Mouse (Mus musculus) forebrain, embryonic 11.5 days (tissue): ENCODE measurements around the gene Hipk3. TPM values are rescaled to one million over a fixed set of nuclear protein-coding genes. Genes with fewer than 3 reads are reported as not detected.

Experiments
- ATAC-seq: fragments of 200-750 bp; cut with Nextera tagmentation; replicated peaks from 2 replicates; pipeline ENCODE4 v1.8.0; 2017; ENCODE audit warnings: moderate TSS enrichment; ENCODE audit not compliant: low FRiP score
- DNase-seq: peaks from one replicate; pipeline ENCODE4 v3.0.0-alpha.2; 2017; ENCODE audit warnings: low spot score
- H3K27ac ChIP-seq: fragments of 300-500 bp; sonication (generic); 2 replicates; pipeline ENCODE4 v1.5.1; 2014; ENCODE audit warnings: low read depth, low read length
- H3K27me3 ChIP-seq: fragments of 300-500 bp; sonication (generic); 2 replicates; pipeline ENCODE4 v1.6.1; 2014; ENCODE audit warnings: mild to moderate bottlenecking, low read length, mixed read lengths; ENCODE audit not compliant: control insufficient read depth, insufficient read depth
- H3K36me3 ChIP-seq: fragments of 300-500 bp; sonication (generic); 2 replicates; pipeline ENCODE4 v1.6.1; 2014; ENCODE audit warnings: mild to moderate bottlenecking, low read length, moderate library complexity, mixed read lengths; ENCODE audit not compliant: control insufficient read depth, insufficient read depth
- H3K4me1 ChIP-seq: fragments of 300-500 bp; sonication (generic); replicated peaks from 2 replicates; pipeline ENCODE4 v1.6.1; 2014; ENCODE audit warnings: low read length, mixed read lengths; ENCODE audit not compliant: control insufficient read depth, insufficient read depth
- H3K4me2 ChIP-seq: fragments of 300-500 bp; sonication (generic); 2 replicates; pipeline ENCODE4 v1.6.1; 2014; ENCODE audit warnings: low read depth, mild to moderate bottlenecking, low read length, moderate library complexity, mixed read lengths; ENCODE audit not compliant: severe bottlenecking
- H3K4me3 ChIP-seq: fragments of 300-500 bp; sonication (generic); 2 replicates; pipeline ENCODE4 v1.5.1; 2014; ENCODE audit warnings: low read depth, low read length
- H3K9ac ChIP-seq: fragments of 300-500 bp; sonication (generic); 2 replicates; pipeline ENCODE4 v1.6.1; 2014; ENCODE audit warnings: low read length
- H3K9me3 ChIP-seq: fragments of 300-500 bp; sonication (generic); 2 replicates; pipeline ENCODE4 v1.6.1; 2016; ENCODE audit warnings: low read length, mixed read lengths; ENCODE audit not compliant: control insufficient read depth
- WGBS: fragments of 180-500 bp; shearing (Covaris S2); extraction: QIAGEN DNeasy Blood & Tissue Kit; methylation state at CpG from one replicate; pipeline ENCODE4 v1.1.7; 2014; 5-methylcytosine and 5-hydroxymethylcytosine counted together
- polyA plus RNA-seq: library from polyadenylated mRNA; unstranded; fragments of >200 nt; fragmentation: Nextera tagmentation; extraction: Ambion mirVana; gene quantifications from 2 replicates; pipeline ENCODE4 v1.2.1, GENCODE M21; 2014

Gene Hipk3
- polyA plus RNA-seq, 1 experiment from 2014 or later = 12.0 TPM

GRCm38 (mm10) chr2:104465639-104466430 is 28.4 kb downstream of the Hipk3 start:
- no peak overlapping the region for H3K27ac ChIP-seq
- no peak overlapping the region for H3K4me3 ChIP-seq
- H3K36me3 ChIP-seq = no peaks in the 10 kb centered on the region
- 91% methylated on average over 8 of the region's 8 CpGs for WGBS
- H3K4me1 ChIP-seq = no peaks in the 10 kb centered on the region
- ATAC-seq = no peak
- no peaks in the 10 kb centered on the region for H3K9me3 ChIP-seq
- no peaks in the 10 kb centered on the region for H3K27me3 ChIP-seq
- H3K9ac ChIP-seq = no peak overlapping the region
- no peak overlapping the region for H3K4me2 ChIP-seq
- DNase-seq = no peak

DNA sequence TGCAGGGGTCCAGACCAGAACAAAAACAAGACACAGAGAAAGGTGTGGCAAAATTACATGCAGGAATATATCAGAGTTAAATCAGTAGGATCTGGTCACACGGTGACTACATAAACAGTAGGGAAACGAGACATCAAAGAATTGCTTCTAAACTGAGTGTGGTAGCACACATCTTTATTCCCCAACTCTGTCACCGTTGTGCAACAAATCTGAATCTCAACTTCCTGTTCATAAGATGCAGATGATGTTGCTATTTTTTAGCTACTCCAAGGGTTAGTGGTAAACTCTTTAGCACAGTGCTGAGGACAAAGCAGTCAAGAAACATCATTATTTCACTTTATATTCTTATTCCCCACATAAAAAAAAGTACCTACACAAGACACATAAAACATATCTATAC is 34.2 kb downstream of the Hipk3 start:
- H3K36me3 ChIP-seq = no peaks in the 10 kb centered on the region
- no peak overlapping the region for H3K27ac ChIP-seq
- no peaks in the 10 kb centered on the region for H3K4me1 ChIP-seq
- no peak overlapping the region for H3K4me2 ChIP-seq
- ATAC-seq (no peak), DNase-seq (no peak)
- H3K4me3 ChIP-seq = no peak overlapping the region
- no peaks in the 10 kb centered on the region for H3K9me3 ChIP-seq
- H3K27me3 ChIP-seq = no peaks in the 10 kb centered on the region
- 88% methylated on average over 3 of the region's 3 CpGs for WGBS
- no peak overlapping the region for H3K9ac ChIP-seq

DNA sequence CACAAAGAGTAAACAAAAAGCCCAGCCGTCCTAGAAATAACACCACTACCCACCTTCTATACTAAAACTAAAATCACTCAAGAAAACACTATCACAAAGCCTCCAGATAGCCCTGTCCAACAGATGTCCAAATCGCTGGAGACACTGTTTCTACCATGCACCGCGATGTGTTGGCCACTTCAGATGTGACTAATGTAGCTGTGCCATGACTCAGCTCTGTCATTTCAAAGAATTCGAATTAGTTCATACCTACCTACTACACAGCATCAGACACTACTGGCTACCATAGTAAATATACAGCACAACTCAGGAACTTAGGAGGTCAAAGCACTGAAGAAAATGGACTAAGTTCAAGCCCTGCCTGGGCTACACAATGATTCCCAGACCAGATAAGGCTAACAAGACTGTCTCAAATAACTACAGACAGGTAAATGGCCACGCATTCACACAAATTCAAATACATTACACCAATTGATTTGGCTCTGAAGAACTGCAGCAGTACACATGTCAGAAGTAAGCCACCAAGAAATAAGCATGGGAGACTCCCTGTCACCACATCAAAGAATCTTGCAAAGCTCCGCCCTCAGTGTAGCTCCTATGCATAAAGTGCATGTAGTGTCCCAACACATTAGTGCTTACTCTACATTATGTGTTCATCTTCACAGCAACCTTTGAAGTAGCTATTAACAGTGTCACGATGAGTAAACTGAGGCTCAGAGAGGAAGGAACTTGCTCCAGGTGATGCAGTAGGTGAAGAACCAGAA is 35.5 kb downstream of the Hipk3 start:
- no peaks in the 10 kb centered on the region for H3K36me3 ChIP-seq
- H3K4me1 ChIP-seq = no peaks in the 10 kb centered on the region
- no peaks in the 10 kb centered on the region for H3K27me3 ChIP-seq
- H3K9ac ChIP-seq = no peak overlapping the region
- 91% methylated on average over 8 of the region's 8 CpGs for WGBS
- ATAC-seq (no peak), DNase-seq (no peak)
- no peak overlapping the region for H3K4me3 ChIP-seq
- no peaks in the 10 kb centered on the region for H3K9me3 ChIP-seq
- no peak overlapping the region for H3K4me2 ChIP-seq
- H3K27ac ChIP-seq = no peak overlapping the region

- Histone ChIP-seq H3K4me1 (no peaks in the 10 kb centered on the region), H3K27me3 (no peaks in the 10 kb centered on the region), H3K27ac (no peak overlapping the region), H3K4me2 (no peak overlapping the region), H3K9me3 (no peaks in the 10 kb centered on the region), H3K9ac (no peak overlapping the region), H3K4me3 (no peak overlapping the region), H3K36me3 (no peaks in the 10 kb centered on the region)
- DNase-seq (no peak), ATAC-seq (no peak)
- WGBS = 96% methylated on average over 3 of the region's 3 CpGs
These were observed 37.1 kb downstream of the Hipk3 start for GRCm38 (mm10) chr2:104457106-104457505.

DNA sequence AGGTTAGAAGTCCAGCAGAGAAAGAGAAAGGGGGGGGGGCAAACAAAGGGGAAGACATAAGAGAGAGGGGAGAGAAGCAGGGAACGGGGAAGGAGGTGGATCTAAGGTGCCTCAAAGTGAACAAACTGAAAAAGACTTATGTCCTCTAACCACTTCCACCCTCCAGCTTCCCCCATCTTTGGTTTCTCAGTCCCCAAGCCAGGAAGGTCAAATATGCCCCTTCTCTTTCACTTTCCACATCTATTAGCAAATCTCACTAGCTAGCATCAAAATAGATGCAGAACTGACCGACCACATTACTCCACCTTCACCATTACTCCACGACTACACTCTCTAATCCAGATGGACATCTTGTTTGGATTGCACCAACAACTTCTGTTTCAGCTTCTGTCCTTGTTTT is 43.6 kb downstream of the Hipk3 start:
- Histone ChIP-seq H3K9me3 (no peaks in the 10 kb centered on the region), H3K4me2 (no peak overlapping the region), H3K27me3 (no peaks in the 10 kb centered on the region), H3K36me3 (no peaks in the 10 kb centered on the region), H3K4me1 (no peaks in the 10 kb centered on the region), H3K4me3 (no peak overlapping the region), H3K9ac (no peak overlapping the region), H3K27ac (no peak overlapping the region)
- WGBS = 86% methylated on average over 3 of the region's 3 CpGs
- DNase-seq (no peak), ATAC-seq (no peak)

DNA sequence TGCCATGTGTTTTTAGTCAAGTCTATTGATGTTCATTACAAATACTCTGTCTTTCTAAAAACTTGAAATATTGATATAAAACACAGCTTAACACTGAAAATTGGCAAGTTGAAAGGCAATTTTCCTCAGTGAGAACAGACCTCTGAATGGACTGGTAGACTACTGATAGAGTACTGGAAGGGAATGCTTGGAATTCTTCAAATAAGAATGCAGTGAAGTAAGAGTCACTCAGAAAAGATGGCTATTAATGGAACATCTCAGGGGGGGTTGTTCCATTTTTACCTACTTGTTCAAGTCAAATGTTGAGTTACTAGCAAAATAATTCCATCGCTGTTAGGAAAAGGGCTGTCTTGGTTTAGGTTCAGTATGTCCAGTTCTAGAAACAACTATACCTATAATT is 45.1 kb downstream of the Hipk3 start:
- 81% methylated on average over 1 of the region's 1 CpGs for WGBS
- Histone ChIP-seq H3K36me3 (no peaks in the 10 kb centered on the region), H3K9ac (no peak overlapping the region), H3K9me3 (no peaks in the 10 kb centered on the region), H3K27ac (no peak overlapping the region), H3K27me3 (no peaks in the 10 kb centered on the region), H3K4me2 (no peak overlapping the region), H3K4me3 (no peak overlapping the region), H3K4me1 (no peaks in the 10 kb centered on the region)
- DNase-seq (no peak), ATAC-seq (no peak)

DNA sequence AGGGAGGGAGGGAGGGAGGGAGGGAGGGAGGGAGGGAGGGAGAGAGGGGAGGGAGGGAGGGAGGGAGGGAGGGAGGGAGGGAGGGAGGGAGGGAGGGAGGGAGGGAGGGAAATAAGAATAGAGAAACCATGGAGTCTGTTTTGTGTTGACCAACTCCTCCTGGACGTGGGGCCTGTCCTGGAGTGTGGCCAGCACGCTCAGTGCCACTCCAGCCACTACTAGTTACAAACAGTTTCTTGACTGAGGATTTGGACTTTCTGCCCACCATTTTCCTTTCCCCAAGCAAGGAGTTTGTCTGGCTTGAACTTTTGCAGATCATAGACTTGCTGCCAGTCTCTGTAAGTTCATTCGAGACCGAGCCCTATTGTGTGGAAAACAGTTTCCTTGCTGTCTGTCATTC is 46.0 kb downstream of the Hipk3 start:
- no peaks in the 10 kb centered on the region for H3K36me3 ChIP-seq
- H3K27me3 ChIP-seq = no peaks in the 10 kb centered on the region
- ATAC-seq (no peak), DNase-seq (no peak)
- no peak overlapping the region for H3K4me2 ChIP-seq
- H3K9me3 ChIP-seq = no peaks in the 10 kb centered on the region
- H3K4me3 ChIP-seq = no peak overlapping the region
- no peak overlapping the region for H3K27ac ChIP-seq
- no peaks in the 10 kb centered on the region for H3K4me1 ChIP-seq
- H3K9ac ChIP-seq = no peak overlapping the region
- 80% methylated on average over 4 of the region's 4 CpGs for WGBS

- ATAC-seq = no peak
- no peaks in the 10 kb centered on the region for H3K9me3 ChIP-seq
- H3K27me3 ChIP-seq = no peaks in the 10 kb centered on the region
- H3K4me2 ChIP-seq = no peak overlapping the region
- H3K4me3 ChIP-seq = no peak overlapping the region
- no peak for DNase-seq
- WGBS = 74% methylated on average over 1 of the region's 1 CpGs
- H3K36me3 ChIP-seq = no peaks in the 10 kb centered on the region
- H3K4me1 ChIP-seq = no peaks in the 10 kb centered on the region
- H3K27ac ChIP-seq = no peak overlapping the region
- H3K9ac ChIP-seq = no peak overlapping the region
These were observed 48.2 kb downstream of the Hipk3 start for GRCm38 (mm10) chr2:104446016-104446415.
